Mouse (Mus musculus) embryo, embryonic 10 days (tissue): ENCODE measurements around the gene Gm28372.
A peak's percentile ranks its signal among the peaks of the same experiment; 100 is the strongest.

Source experiments
- DNase-seq: peaks from one replicate; pipeline ENCODE4 v3.0.0-alpha.2; 2015; ENCODE audit warnings: low spot score

Gm28372 gene

DNA sequence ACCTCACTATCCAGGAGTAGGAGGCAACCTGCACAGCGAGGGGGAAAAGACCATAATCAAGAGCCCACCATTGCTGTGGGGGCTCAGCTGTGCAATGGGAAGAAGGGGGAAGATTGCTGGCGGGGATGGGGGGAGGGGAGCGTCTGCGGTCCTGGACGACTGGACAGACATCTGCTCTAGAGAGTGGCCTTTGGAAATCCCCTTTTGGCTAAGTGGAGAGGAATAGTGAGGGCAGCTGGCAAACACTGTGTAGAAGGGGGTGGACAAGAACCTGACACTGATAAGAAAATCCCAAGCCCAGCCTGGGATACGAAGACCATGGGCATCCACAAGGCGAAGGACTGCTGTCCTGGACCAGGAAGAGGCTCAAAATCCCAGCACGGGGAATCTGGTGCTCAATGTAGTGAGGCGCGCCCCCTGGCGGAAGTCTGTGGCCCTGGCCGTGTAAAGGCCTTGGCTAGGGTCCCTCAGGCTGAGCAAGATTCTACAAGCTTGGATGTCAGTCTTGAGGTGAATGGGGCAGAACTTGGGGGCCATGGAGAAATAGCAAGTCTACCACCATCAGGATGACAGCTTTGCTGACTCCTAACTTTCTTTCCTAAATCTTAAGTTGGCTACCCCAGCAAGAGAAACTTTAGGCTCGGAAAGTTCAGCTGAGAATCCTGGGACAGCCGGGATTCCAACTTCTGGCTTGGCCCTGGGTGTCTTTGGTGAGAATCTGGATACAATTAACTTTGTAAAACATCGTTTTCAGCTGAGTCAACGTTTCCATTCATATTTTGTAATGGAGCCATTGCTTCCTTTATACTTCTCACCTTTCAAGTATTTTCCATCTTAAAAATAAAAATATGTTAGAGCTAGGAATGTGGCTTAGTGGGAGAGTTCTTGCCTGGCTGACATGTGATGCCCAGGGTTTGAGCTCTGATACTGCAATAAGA lies 6.8 kb downstream of the Gm28372 start:
- peak; percentile 92 for DNase-seq

GRCm38 (mm10) chr2:130412775-130413174 lies 7.7 kb downstream of the Gm28372 start:
- DNase-seq, result no peak

GRCm38 (mm10) chr2:130414094-130414856 lies 9.2 kb downstream of the Gm28372 start:
- no peak for DNase-seq

GRCm38 (mm10) chr2:130421781-130422620 lies 17.0 kb downstream of the Gm28372 start:
- no peak for DNase-seq

GRCm38 (mm10) chr2:130423397-130424125 lies 18.5 kb downstream of the Gm28372 start:
- peak; percentile 90 for DNase-seq

DNA sequence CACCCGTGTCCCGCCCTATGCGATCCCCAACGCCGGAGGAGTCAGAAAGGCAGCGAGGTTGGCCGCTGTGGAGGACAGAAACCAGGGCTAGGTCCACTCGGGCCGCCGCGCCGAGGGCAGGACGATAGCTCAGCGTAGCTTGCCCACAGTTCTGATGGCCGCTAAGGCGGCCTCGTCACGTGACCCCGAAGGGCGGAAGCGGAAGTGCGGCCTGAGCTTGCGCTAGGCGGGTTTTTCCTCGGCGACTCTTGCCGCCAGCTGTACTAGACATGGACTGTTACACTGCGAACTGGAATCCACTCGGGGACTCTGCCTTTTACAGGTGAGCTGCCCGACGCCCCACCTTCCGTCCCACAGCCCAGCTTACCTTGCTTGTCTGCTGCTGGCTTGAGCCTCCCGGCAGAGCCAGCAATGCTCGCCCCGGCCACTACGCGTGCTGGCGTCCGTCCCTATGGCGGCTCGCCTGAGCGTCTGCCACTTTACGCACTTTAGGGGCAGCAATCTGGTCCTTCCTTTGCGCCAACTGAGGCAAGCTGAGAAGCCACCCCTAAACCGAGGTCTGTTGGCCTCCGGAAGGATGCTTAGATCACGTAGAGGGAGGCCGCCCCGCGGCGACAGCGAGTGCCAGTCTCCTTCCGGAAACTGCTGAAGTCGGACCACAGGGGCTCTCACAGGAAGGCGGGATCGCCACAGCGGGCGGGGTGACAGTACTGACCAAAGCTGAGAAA lies 19.3 kb downstream of the Gm28372 start, which contains the start of the genes Vps16 and Pced1a:
Vps16 (plus strand) TSS at position 214 of the 728 bp plus-strand sequence.
Pced1a (minus strand) TSS at position 576 of the 728 bp plus-strand sequence.
- peak; percentile 96 for DNase-seq

DNA sequence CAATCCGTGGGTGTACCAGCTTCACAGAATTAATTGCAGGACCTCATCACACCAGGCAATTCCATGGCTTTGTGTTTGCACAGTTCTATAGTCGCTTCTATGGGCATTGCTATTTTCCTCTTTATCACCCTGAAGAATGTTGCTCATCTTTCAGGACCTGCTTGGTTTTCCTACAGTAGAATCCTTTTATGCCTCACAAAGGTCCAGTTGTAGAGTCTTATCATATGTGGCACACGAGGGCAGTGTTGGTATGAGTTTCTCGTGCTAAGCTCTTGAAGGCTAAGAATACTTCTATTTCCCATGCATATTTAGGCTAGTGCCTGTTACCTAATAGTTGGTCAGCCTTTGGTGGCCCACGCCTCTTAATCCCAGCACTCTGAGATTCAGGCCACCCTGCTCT lies 20.1 kb downstream of the Gm28372 start:
- DNase-seq, result no peak

- no peak for DNase-seq
Measured at GRCm38 (mm10) chr2:130429851-130430250, 24.8 kb downstream of the Gm28372 start.

GRCm38 (mm10) chr2:130430484-130430883 lies 25.4 kb downstream of the Gm28372 start:
- no peak for DNase-seq

DNA sequence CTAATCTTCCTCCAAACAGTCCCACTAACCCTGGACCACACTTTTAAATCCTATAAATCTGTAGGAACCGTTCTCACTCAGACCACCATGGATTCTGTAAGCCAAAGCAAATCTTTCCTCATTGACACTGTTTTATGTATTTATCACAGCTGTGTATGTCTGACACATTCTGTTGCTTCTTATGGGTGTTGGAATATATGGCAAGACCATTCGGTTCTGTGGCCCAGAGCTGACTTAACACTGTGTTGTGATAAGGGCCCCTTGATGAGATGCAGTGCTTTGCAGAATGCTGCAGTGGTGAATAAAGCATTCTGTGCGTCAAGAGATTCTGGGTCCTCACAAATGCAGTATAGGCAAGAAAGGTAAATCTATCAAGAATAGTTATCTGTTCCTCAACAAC lies 27.1 kb downstream of the Gm28372 start:
- no peak for DNase-seq

- peak; percentile 79 for DNase-seq
Measured at GRCm38 (mm10) chr2:130433152-130433551, 28.1 kb downstream of the Gm28372 start.

- DNase-seq, result no peak
Measured at GRCm38 (mm10) chr2:130436769-130437168, 31.7 kb downstream of the Gm28372 start.

- no peak for DNase-seq
Measured at GRCm38 (mm10) chr2:130438861-130439260, 33.8 kb downstream of the Gm28372 start.

- DNase-seq, result no peak
Measured at GRCm38 (mm10) chr2:130439840-130440480, 34.9 kb downstream of the Gm28372 start.

DNA sequence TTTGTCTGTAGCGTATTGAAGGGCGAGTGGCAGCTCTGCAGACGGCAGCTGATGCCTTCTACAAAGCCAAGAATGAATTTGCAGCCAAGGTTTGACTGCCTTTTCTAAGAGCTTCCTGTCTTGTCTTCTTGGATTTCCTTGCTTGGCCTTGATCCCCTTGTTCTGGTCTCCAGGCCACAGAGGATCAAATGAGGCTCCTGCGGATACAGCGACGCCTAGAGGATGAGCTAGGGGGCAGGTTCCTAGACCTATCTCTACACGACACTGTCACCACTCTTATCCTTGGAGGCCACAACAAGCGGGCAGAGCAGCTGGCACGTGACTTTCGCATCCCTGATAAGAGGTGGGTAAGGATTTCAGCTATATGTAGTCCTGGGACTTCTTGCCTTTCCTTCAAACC lies 37.1 kb downstream of the Gm28372 start:
- no peak for DNase-seq

- DNase-seq, result no peak
Measured at GRCm38 (mm10) chr2:130448449-130448848, 43.4 kb downstream of the Gm28372 start.

GRCm38 (mm10) chr2:130449021-130449793 lies 44.2 kb downstream of the Gm28372 start:
- DNase-seq, result peak; percentile 33

DNA sequence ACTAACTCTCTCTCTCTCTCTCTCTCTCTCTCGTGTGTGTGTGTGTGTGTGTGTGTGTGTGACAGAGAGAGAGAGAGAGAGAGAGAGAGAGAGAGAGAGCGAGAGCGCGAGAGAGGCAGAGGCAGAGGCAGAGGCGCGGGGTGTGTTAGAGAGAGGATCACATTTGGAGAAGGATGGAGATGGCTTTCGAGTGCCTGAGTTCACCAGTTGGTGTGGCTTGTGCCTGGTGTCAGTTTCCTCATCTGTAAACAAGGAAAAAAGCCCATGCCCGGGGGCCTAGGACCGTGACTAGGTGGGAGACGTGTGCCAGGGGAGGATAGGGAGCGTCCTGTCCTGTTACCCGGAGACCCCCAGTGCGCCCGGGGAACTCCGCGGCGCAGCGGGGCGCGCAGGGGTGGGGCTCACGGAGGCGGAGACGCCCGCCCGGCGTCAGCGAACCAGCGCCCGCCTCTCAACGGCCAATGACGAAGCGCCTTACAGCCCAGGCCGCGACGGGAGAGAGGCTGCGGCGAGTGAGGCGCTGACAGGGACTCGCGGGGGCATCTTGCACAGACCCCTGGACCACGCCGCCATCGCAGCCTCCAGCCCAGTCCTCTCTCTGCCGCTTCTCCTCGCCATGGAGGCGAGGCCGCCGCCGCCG lies 44.9 kb downstream of the Gm28372 start, which contains the start of gene Ptpra:
Ptpra (plus strand) TSS at position 485 of the 640 bp plus-strand sequence.
- DNase-seq, result peak; percentile 95

DNA sequence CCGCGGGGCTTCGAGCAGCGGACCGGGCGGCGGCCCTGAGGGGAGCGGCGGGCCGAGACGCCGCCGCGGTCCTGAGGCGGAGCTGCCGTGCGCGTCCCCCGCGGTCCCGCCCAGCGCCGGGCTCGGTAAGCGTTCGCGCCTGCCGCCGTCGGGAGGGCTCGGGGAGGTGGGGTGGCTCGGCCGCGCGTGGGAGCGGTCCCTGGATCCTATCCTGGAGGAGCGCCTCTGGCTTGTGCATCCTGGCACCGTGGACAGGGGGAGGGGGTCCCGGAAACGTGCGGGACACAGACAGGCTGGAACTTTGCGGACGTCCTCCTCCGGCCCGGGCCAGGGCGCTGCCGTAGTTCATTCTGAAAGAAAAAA lies 45.4 kb downstream of the Gm28372 start:
- no peak for DNase-seq
